Mouse (Mus musculus) forebrain, postnatal 0 days (tissue): ENCODE results near the gene Bglap3. TPM values are rescaled to one million over a fixed set of nuclear protein-coding genes. Genes with fewer than 3 reads are reported as not detected.
A peak's percentile ranks its signal among the peaks of the same experiment; 100 is the strongest.

ENCODE experiments used
- ATAC-seq: fragments of 200-750 bp; cut with Nextera tagmentation; 2 replicates; pipeline ENCODE4 v1.8.0; 2017; ENCODE audit warnings: mild to moderate bottlenecking, moderate library complexity
- DNase-seq: peaks from one replicate; pipeline ENCODE4 v3.0.0-alpha.2; 2015
- H3K27ac ChIP-seq: fragments of 300-500 bp; sonication (generic); 2 replicates; pipeline ENCODE4 v1.5.1; 2014; ENCODE audit warnings: low read depth, mild to moderate bottlenecking, antibody characterized with exemption, low read length, moderate library complexity, mixed read lengths
- H3K27me3 ChIP-seq: fragments of 300-500 bp; sonication (generic); 2 replicates; pipeline ENCODE4 v1.6.1; 2014; ENCODE audit warnings: mild to moderate bottlenecking, low read length, mixed read lengths; ENCODE audit not compliant: insufficient read depth
- H3K36me3 ChIP-seq: fragments of 300-500 bp; sonication (generic); 2 replicates; pipeline ENCODE4 v1.6.1; 2014; ENCODE audit warnings: mild to moderate bottlenecking, moderate library complexity; ENCODE audit not compliant: insufficient read depth
- H3K4me1 ChIP-seq: fragments of 300-500 bp; sonication (generic); 2 replicates; pipeline ENCODE4 v1.6.1; 2014; ENCODE audit warnings: antibody characterized with exemption; ENCODE audit not compliant: insufficient read depth
- H3K4me2 ChIP-seq: fragments of 300-500 bp; sonication (generic); 2 replicates; pipeline ENCODE4 v1.6.1; 2014; ENCODE audit warnings: low read depth, mild to moderate bottlenecking, moderate library complexity
- H3K4me3 ChIP-seq: fragments of 300-500 bp; sonication (generic); 2 replicates; pipeline ENCODE4 v1.5.1; 2014; ENCODE audit warnings: low read depth, low read length, mixed read lengths
- H3K9ac ChIP-seq: fragments of 300-500 bp; sonication (generic); 2 replicates; pipeline ENCODE4 v1.6.1; 2014; ENCODE audit warnings: mild to moderate bottlenecking
- H3K9me3 ChIP-seq: fragments of 300-500 bp; sonication (generic); 2 replicates; pipeline ENCODE4 v1.6.1; 2016; ENCODE audit warnings: low read length
- CTCF ChIP-seq: sonication (generic); IDR thresholded peaks from 2 replicates; pipeline ENCODE4 v1.5.1; 2016; ENCODE audit warnings: antibody characterized with exemption, control low read depth, low read depth
- WGBS: fragments of 180-500 bp; shearing (Covaris S2); extraction: QIAGEN DNeasy Blood & Tissue Kit; methylation state at CpG from one replicate; pipeline ENCODE4 v1.1.7; 2014; 5-methylcytosine and 5-hydroxymethylcytosine counted together
- polyA plus RNA-seq: library from polyadenylated mRNA; unstranded; fragments of >200 nt; fragmentation: Nextera tagmentation; extraction: Ambion mirVana; gene quantifications from 2 replicates; pipeline ENCODE4 v1.2.1, GENCODE M21; 2015
- total RNA-seq: library from RNA; depleted of rRNA; stranded (reverse); fragments of >200 nt; gene quantifications from 2 replicates; pipeline ENCODE4 v1.2.3, GENCODE M21; 2014; rRNA removed

Gene Bglap3
- total and polyA plus RNA-seq, 2 experiments from 2014 or later = not detected

GRCm38 (mm10) chr3:88334029-88334658 is 38.4 kb downstream of the Bglap3 start:
- Histone ChIP-seq H3K4me1 (peaks cover 16% of the 10 kb centered on the region; the same call in 1 of the 2 replicates), H3K9me3 (no peaks in the 10 kb centered on the region), H3K4me3 (no peak overlapping the region), H3K36me3 (0 out of 2 replicates have a peak, but pooled peaks cover 6% of the 10 kb centered on the region), H3K27ac (no peak overlapping the region), H3K27me3 (no peaks in the 10 kb centered on the region), H3K9ac (no peak overlapping the region), H3K4me2 (no peak overlapping the region)
- 71% methylated on average over 12 of the region's 12 CpGs for WGBS
- ATAC-seq = no peak
- DNase-seq = no peak
- TF ChIP-seq CTCF = no peak

- Histone ChIP-seq H3K9me3 (no peaks in the 10 kb centered on the region), H3K9ac (no peak overlapping the region), H3K36me3 (peaks cover 11% of the 10 kb centered on the region; the same call in 1 of the 2 replicates), H3K27ac (no peak overlapping the region), H3K4me3 (no peak overlapping the region), H3K4me1 (0 out of 2 replicates have a peak, but pooled peaks cover 4% of the 10 kb centered on the region), H3K27me3 (no peaks in the 10 kb centered on the region), H3K4me2 (no peak overlapping the region)
- peak; percentile 44 for TF ChIP-seq CTCF
- no peak for ATAC-seq
- WGBS = 14% methylated on average over 2 of the region's 2 CpGs
- no peak for DNase-seq
Observed at GRCm38 (mm10) chr3:88331282-88331681, 41.3 kb downstream of the Bglap3 start.

GRCm38 (mm10) chr3:88328956-88329355 is 43.6 kb downstream of the Bglap3 start:
- H3K9ac ChIP-seq = no peak overlapping the region
- ATAC-seq (no peak), DNase-seq (no peak)
- no peaks in the 10 kb centered on the region for H3K27me3 ChIP-seq
- H3K36me3 ChIP-seq = peaks cover 11% of the 10 kb centered on the region; the same call in 1 of the 2 replicates
- no peak overlapping the region for H3K4me2 ChIP-seq
- no peak overlapping the region for H3K27ac ChIP-seq
- H3K4me1 ChIP-seq = peaks cover 6% of the 10 kb centered on the region; the same call in 1 of the 2 replicates
- no peak for TF ChIP-seq CTCF
- WGBS = 83% methylated on average over 5 of the region's 5 CpGs
- H3K4me3 ChIP-seq = no peak overlapping the region
- no peaks in the 10 kb centered on the region for H3K9me3 ChIP-seq

DNA sequence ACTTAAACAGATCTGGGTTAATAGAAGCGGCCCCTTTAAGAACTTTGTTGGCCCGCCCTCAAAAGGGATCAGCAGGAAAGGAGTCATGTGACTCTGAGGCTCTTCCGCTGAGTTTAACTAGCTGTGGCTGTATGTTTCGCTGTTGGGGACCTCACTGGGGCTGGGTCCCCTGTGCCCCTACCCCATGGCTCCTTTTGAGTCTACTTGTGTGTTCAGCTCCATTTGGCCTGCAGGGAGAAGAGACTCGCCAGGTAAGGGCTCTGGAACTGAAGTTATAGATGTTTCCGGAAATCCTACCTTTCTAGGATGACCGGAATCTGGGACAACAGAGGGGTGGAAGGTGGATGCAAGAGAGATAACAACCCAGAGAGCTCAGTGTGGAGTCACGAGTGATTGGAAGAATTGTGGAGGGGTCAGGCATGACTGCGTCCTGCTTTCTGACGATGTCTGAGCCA is 47.6 kb downstream of the Bglap3 start, which contains the start of gene Glmp:
Gene Glmp (plus strand): TSS at position 73 of the 455 bp plus-strand sequence.
- peak within 1 kb of the TSS; percentile 65 for H3K9ac ChIP-seq
- no peak for TF ChIP-seq CTCF
- DNase-seq (peak; percentile 80), ATAC-seq (peak; percentile 94)
- H3K4me1 ChIP-seq = peaks cover 6% of the 10 kb centered on the region; the same call in 1 of the 2 replicates
- H3K36me3 ChIP-seq = peaks cover 39% of the 10 kb centered on the region
- H3K27ac ChIP-seq = no peak within 1 kb of the TSS
- no peaks in the 10 kb centered on the region for H3K9me3 ChIP-seq
- WGBS = 1% methylated on average over 10 of the region's 10 CpGs
- peak within 1 kb of the TSS; percentile 60 for H3K4me3 ChIP-seq
- H3K4me2 ChIP-seq = peak within 1 kb of the TSS; percentile 79
- H3K27me3 ChIP-seq = no peaks in the 10 kb centered on the region

Other genes starting within 250 kb of the Bglap3 start
- 45.0 and 53.0 TPM in 2 replicates for gene Mef2d, start 230.4 kb downstream of the Bglap3 start, total RNA-seq
- 30.9 and 34.0 TPM in 2 replicates for gene Mef2d, start 230.4 kb downstream of the Bglap3 start, polyA plus RNA-seq
- 0.19 TPM in 1 of 2 replicates, not detected in the other for gene Rhbg, start 118.0 kb downstream of the Bglap3 start, total RNA-seq
- 0.21 and 0.25 TPM in 2 replicates for gene Rhbg, start 118.0 kb downstream of the Bglap3 start, polyA plus RNA-seq
- gene Gm38392, start 85.5 kb downstream of the Bglap3 start, total RNA-seq = 0.69 TPM in 1 of 2 replicates, not detected in the other
- gene Gm38392, start 85.5 kb downstream of the Bglap3 start, polyA plus RNA-seq = 0.16 TPM in 1 of 2 replicates, not detected in the other
- gene Tsacc, start 75.7 kb downstream of the Bglap3 start, total RNA-seq = 1.2 and 5.0 TPM in 2 replicates
- 11.9 and 12.0 TPM in 2 replicates for gene Tsacc, start 75.7 kb downstream of the Bglap3 start, polyA plus RNA-seq
- 373 and 393 TPM in 2 replicates for gene Cct3, start 75.6 kb downstream of the Bglap3 start, total RNA-seq
- 440 and 452 TPM in 2 replicates for gene Cct3, start 75.6 kb downstream of the Bglap3 start, polyA plus RNA-seq
- 44.8 and 55.2 TPM in 2 replicates for gene Glmp, start 47.7 kb downstream of the Bglap3 start, total RNA-seq
- gene Glmp, start 47.7 kb downstream of the Bglap3 start, polyA plus RNA-seq = 118 and 125 TPM in 2 replicates
- 0.33 and 1.5 TPM in 2 replicates for gene Tmem79, start 36.6 kb downstream of the Bglap3 start, total RNA-seq
- 0.79 and 0.92 TPM in 2 replicates for gene Tmem79, start 36.6 kb downstream of the Bglap3 start, polyA plus RNA-seq
- 85.3 and 96.5 TPM in 2 replicates for gene Smg5, start 36.5 kb downstream of the Bglap3 start, total RNA-seq
- 29.2 and 33.8 TPM in 2 replicates for gene Smg5, start 36.5 kb downstream of the Bglap3 start, polyA plus RNA-seq
- 1.3 and 3.3 TPM in 2 replicates for gene Paqr6, start 8.2 kb downstream of the Bglap3 start, total RNA-seq
- gene Paqr6, start 8.2 kb downstream of the Bglap3 start, polyA plus RNA-seq = 2.7 and 3.0 TPM in 2 replicates
- gene Bglap2, start 6.0 kb upstream of the Bglap3 start, total RNA-seq = 9.2 TPM in 1 of 2 replicates, not detected in the other
- not detected in 2 replicates for gene Bglap2, start 6.0 kb upstream of the Bglap3 start, polyA plus RNA-seq
- 0.76 TPM in 1 of 2 replicates, not detected in the other for gene Bglap, start 11.7 kb upstream of the Bglap3 start, total RNA-seq
- gene Bglap, start 11.7 kb upstream of the Bglap3 start, polyA plus RNA-seq = not detected in 2 replicates
- gene Pmf1, start 37.6 kb upstream of the Bglap3 start, total RNA-seq = 22.5 and 23.8 TPM in 2 replicates
- 27.4 and 30.5 TPM in 2 replicates for gene Pmf1, start 37.6 kb upstream of the Bglap3 start, polyA plus RNA-seq
- gene Slc25a44, start 52.4 kb upstream of the Bglap3 start, total RNA-seq = 51.4 and 63.3 TPM in 2 replicates
- gene Slc25a44, start 52.4 kb upstream of the Bglap3 start, polyA plus RNA-seq = 35.6 and 36.9 TPM in 2 replicates
- 31.5 and 33.0 TPM in 2 replicates for gene Sema4a, start 88.4 kb upstream of the Bglap3 start, total RNA-seq
- gene Sema4a, start 88.4 kb upstream of the Bglap3 start, polyA plus RNA-seq = 19.1 and 25.8 TPM in 2 replicates
- 49.4 and 71.3 TPM in 2 replicates for gene Lmna, start 137.2 kb upstream of the Bglap3 start, total RNA-seq
- gene Lmna, start 137.2 kb upstream of the Bglap3 start, polyA plus RNA-seq = 51.4 and 52.9 TPM in 2 replicates
- 64.5 and 71.9 TPM in 2 replicates for gene Mex3a, start 159.7 kb upstream of the Bglap3 start, total RNA-seq
- 16.2 and 20.5 TPM in 2 replicates for gene Mex3a, start 159.7 kb upstream of the Bglap3 start, polyA plus RNA-seq
- not detected in 2 replicates for gene Rab25, start 175.6 kb upstream of the Bglap3 start, total RNA-seq
- 0.33 TPM in 1 of 2 replicates, not detected in the other for gene Rab25, start 175.6 kb upstream of the Bglap3 start, polyA plus RNA-seq
- 52.2 and 55.5 TPM in 2 replicates for gene Lamtor2, start 180.3 kb upstream of the Bglap3 start, total RNA-seq
- gene Lamtor2, start 180.3 kb upstream of the Bglap3 start, polyA plus RNA-seq = 186 and 202 TPM in 2 replicates
- 102 and 116 TPM in 2 replicates for gene Ubqln4, start 181.0 kb upstream of the Bglap3 start, total RNA-seq
- gene Ubqln4, start 181.0 kb upstream of the Bglap3 start, polyA plus RNA-seq = 29.3 and 30.8 TPM in 2 replicates
- gene Ssr2, start 203.1 kb upstream of the Bglap3 start, total RNA-seq = 170 and 254 TPM in 2 replicates
- 204 and 233 TPM in 2 replicates for gene Ssr2, start 203.1 kb upstream of the Bglap3 start, polyA plus RNA-seq
- gene Arhgef2, start 233.2 kb upstream of the Bglap3 start, total RNA-seq = 78.8 and 82.2 TPM in 2 replicates
- 37.1 and 66.7 TPM in 2 replicates for gene Arhgef2, start 233.2 kb upstream of the Bglap3 start, polyA plus RNA-seq